Mouse (Mus musculus): ENCODE results near the gene Cand2. TPM values are rescaled to one million over a fixed set of nuclear protein-coding genes. Genes with fewer than 3 reads are reported as not detected.
"Not testable (repeated sequence)": the region's sequence is repeated elsewhere in the genome, so short reads cannot be mapped to it uniquely, and the experiment has no call there.

The Cand2 gene
- polyA plus RNA-seq, 1 experiment from 2014 or later = 42.0 TPM

DNA sequence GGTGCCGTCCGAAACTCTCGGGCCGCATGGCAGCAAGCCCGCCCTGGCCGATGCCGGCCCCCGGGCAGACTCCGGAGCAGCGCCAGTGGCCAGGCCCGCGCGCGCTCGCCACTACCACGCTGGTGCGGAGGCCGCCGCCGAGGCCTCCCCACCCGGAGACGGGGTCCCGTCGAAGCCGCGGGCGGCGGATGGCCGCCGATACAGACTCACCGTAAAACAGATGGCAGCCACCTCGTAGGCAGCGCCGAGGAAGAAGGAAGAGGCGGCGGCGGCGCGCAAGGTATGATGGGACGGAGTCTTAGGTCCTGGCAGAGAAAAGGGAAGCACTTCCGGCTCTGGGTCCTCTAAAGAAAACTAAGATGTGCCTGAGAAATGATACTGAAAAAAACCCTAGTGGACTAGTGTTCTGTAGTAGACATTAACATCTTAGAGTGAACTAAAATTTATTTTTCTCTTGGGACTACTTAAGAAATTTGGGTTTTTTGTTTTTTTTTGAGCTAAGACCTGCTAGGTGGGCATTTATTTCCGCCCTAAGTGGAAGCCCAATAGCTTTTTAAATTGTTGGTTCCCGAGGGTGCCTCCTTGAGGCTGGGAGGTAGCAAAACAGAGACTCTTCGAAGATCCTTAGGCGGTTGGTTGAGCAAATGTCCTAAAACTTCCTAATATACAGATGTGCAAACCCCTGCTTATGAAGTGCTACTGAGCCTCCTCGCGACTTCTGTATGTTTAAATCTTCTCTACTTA lies 34.3 kb downstream of the Cand2 start, which contains the start of gene Rpl32:
Gene Rpl32 (minus strand): TSS at position 260 of the 744 bp plus-strand sequence.
- peaks cover 34% of the 10 kb centered on the region for H3K36me3 ChIP-seq (ENCODE audit: control insufficient read depth, insufficient read depth)
- peak within 1 kb of the TSS; percentile 93 for H3K27ac ChIP-seq (ENCODE audit: low read length)

DNA sequence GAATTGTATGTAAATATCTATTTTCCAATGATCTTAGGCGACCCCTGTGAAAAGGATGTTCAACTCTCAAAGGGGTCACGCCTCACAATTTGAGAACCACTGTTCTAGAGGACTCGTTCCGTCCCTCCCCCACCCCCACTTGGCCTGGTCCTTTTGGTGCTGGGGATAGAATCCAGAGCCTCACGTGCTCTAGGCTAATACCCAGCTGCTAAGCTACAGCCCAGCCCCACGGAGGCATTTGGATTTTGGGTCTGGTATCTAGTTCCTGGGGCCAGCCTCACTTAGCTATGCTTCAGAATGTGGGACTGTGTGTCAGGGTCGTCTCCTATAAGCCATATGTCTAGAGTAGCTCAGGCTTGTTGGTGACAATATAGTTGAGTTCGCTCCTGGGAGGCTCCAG lies 37.3 kb downstream of the Cand2 start:
- H3K4me3 ChIP-seq (ENCODE audit: low read length) = no peak overlapping the region
- no peaks in the 10 kb centered on the region for H3K9me3 ChIP-seq (replicated peaks; ENCODE audit: control insufficient read depth, low read length)
- peaks cover 6% of the 10 kb centered on the region for H3K36me3 ChIP-seq (ENCODE audit: control insufficient read depth, insufficient read depth)
- no peak overlapping the region for H3K27ac ChIP-seq (ENCODE audit: low read length)
- WGBS = 59% methylated on average over 8 of the region's 8 CpGs
- peaks cover 19% of the 10 kb centered on the region for H3K4me1 ChIP-seq (ENCODE audit: control insufficient read depth, insufficient read depth, low read length)
- H3K9ac ChIP-seq (ENCODE audit: low read length) = no peak overlapping the region
- no peak for ATAC-seq (replicated peaks; ENCODE audit: extremely low read depth, insufficient read depth, low FRiP score)
- no peak overlapping the region for H3K4me2 ChIP-seq (ENCODE audit: low read depth, low read length)
- no peaks in the 10 kb centered on the region for H3K27me3 ChIP-seq (ENCODE audit: control insufficient read depth, insufficient read depth, low read length)

More for the DNA sequence above, 34.3 kb downstream of the Cand2 start, which contains the start of gene Rpl32:
- peak within 1 kb of the TSS; percentile 100 for H3K4me3 ChIP-seq (ENCODE audit: low read length)
- H3K4me1 ChIP-seq (ENCODE audit: control insufficient read depth, insufficient read depth, low read length) = peaks cover 22% of the 10 kb centered on the region
- WGBS = under 1% methylated on average over 47 of the region's 47 CpGs
- no peaks in the 10 kb centered on the region for H3K9me3 ChIP-seq (replicated peaks; ENCODE audit: control insufficient read depth, low read length)
- peak within 1 kb of the TSS; percentile 100 for H3K9ac ChIP-seq (ENCODE audit: low read length)
- H3K4me2 ChIP-seq (ENCODE audit: low read depth, low read length) = peak within 1 kb of the TSS; percentile 95
- no peaks in the 10 kb centered on the region for H3K27me3 ChIP-seq (ENCODE audit: control insufficient read depth, insufficient read depth, low read length)
- peak; percentile 81 for ATAC-seq (replicated peaks; ENCODE audit: extremely low read depth, insufficient read depth, low FRiP score)

DNA sequence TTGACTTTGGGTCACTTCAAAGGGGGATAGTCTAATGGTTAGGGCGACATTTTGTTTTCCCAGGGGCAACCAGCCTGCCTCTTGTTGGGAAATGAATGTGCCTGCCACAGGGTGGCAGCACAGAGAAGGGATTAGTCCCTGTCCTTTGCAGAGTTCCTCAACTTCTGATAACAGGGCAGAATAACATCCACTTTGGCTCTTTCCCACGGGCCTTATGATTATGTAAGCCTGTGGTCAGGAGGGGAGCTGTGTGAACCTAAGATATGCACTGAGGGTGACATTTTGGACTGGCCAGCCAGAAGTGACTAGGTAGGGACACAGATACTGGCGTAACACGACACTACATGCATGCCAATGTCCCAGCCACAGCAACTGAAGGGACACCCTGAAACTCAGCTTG lies 39.8 kb downstream of the Cand2 start:
- H3K4me3 ChIP-seq (ENCODE audit: low read length) = no peak overlapping the region
- H3K9me3 ChIP-seq (replicated peaks; ENCODE audit: control insufficient read depth, low read length) = no peaks in the 10 kb centered on the region
- peak; percentile 42; the same call in 1 of the 2 replicates for ATAC-seq (replicated peaks; ENCODE audit: extremely low read depth, insufficient read depth, low FRiP score)
- no peaks in the 10 kb centered on the region for H3K27me3 ChIP-seq (ENCODE audit: control insufficient read depth, insufficient read depth, low read length)
- H3K4me2 ChIP-seq (ENCODE audit: low read depth, low read length) = no peak overlapping the region
- peaks cover 9% of the 10 kb centered on the region; the same call in 1 of the 2 replicates for H3K4me1 ChIP-seq (ENCODE audit: control insufficient read depth, insufficient read depth, low read length)
- 23% methylated on average over 4 of the region's 4 CpGs for WGBS
- H3K27ac ChIP-seq (ENCODE audit: low read length) = no peak overlapping the region
- no peak overlapping the region for H3K9ac ChIP-seq (ENCODE audit: low read length)
- H3K36me3 ChIP-seq (ENCODE audit: control insufficient read depth, insufficient read depth) = no peaks in the 10 kb centered on the region

DNA sequence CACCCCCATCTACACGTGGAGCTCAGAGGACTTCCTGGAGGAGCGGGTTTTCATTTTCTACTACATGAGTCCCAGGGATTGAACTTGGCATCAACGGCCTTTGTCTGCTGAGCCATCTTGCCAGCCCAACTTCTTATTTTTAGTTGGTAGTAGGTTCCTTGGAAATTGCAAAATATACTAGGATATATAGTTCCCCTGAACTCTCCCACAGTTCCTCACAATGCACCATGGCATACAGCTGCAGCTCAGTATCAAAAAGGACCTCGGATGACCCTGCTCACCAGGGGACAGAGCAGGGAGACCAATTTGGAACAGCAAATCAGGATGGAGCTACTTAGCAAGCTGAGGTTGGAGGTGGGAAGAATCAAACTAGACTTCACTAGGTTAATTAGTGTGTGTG lies 40.7 kb downstream of the Cand2 start:
- H3K27me3 ChIP-seq (ENCODE audit: control insufficient read depth, insufficient read depth, low read length) = no peaks in the 10 kb centered on the region
- no peak overlapping the region for H3K27ac ChIP-seq (ENCODE audit: low read length)
- ATAC-seq (replicated peaks; ENCODE audit: extremely low read depth, insufficient read depth, low FRiP score) = no peak
- H3K4me3 ChIP-seq (ENCODE audit: low read length) = no peak overlapping the region
- no peak overlapping the region for H3K4me2 ChIP-seq (ENCODE audit: low read depth, low read length)
- no peaks in the 10 kb centered on the region for H3K36me3 ChIP-seq (ENCODE audit: control insufficient read depth, insufficient read depth)
- 64% methylated on average over 4 of the region's 4 CpGs for WGBS
- H3K4me1 ChIP-seq (ENCODE audit: control insufficient read depth, insufficient read depth, low read length) = peaks cover 9% of the 10 kb centered on the region; the same call in 1 of the 2 replicates
- H3K9me3 ChIP-seq (replicated peaks; ENCODE audit: control insufficient read depth, low read length) = no peaks in the 10 kb centered on the region
- no peak overlapping the region for H3K9ac ChIP-seq (ENCODE audit: low read length)

DNA sequence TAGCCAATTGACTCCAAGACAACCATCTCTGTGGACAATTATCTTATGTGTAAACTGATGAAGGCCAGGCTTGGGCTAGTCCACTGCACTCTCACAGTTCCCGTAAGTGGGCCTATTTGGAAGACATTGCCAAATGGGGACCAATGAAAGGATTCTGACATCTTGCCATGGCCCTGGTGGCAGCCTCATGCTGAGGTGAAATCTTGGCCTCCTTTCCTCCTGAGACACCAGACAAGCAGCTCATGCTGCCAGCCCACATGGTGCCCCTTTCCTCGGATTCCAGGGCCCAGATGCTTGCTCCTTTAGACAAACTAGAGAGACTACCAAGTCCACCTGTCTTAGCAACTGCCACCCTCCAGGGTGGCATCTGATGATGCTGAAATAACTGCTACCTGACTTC lies 43.8 kb downstream of the Cand2 start:
- no peak overlapping the region for H3K4me2 ChIP-seq (ENCODE audit: low read depth, low read length)
- no peaks in the 10 kb centered on the region for H3K27me3 ChIP-seq (ENCODE audit: control insufficient read depth, insufficient read depth, low read length)
- H3K9me3 ChIP-seq (replicated peaks; ENCODE audit: control insufficient read depth, low read length) = no peaks in the 10 kb centered on the region
- no peak overlapping the region for H3K9ac ChIP-seq (ENCODE audit: low read length)
- ATAC-seq (replicated peaks; ENCODE audit: extremely low read depth, insufficient read depth, low FRiP score) = no peak
- peaks cover 9% of the 10 kb centered on the region; the same call in 1 of the 2 replicates for H3K4me1 ChIP-seq (ENCODE audit: control insufficient read depth, insufficient read depth, low read length)
- H3K36me3 ChIP-seq (ENCODE audit: control insufficient read depth, insufficient read depth) = no peaks in the 10 kb centered on the region
- no peak overlapping the region for H3K27ac ChIP-seq (ENCODE audit: low read length)
- 75% methylated on average over 2 of the region's 2 CpGs for WGBS
- no peak overlapping the region for H3K4me3 ChIP-seq (ENCODE audit: low read length)

DNA sequence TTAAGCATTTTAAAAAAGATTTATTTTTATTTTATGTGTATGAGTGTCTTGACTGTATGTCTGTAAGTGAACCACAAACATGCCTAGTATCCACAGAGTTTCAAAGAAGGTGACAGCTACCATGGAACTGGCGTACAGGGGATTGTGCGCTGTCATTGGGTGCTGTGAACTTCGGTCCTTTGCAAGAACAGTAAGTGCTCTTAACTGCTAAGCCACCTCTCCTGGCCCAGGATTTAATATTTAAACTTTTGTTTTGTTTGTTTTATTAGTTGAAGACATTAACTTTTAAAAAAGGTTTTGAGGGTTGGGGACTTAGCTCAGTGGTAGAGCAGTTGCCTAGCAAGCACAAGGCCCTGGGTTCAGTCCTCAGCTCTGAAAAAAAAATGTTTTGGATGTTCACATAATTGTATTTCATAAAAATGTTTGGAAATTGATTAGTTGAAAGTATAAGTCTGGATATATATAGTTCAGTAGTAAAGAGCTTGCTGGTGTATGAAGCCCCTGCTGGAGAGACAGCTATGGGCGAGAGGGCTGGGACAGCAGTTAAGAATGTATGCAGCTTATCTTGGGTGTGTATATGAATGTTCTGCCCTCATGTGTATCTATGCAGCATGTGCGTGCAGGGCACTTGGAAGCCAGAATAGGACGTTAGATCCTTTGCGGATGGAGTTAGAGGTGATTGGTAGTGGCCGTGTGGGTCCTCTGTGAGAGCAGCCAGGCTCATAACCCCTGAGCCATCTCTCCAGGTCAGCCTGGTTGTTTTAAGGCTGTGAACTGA lies 47.1 kb downstream of the Cand2 start:
- H3K9me3 ChIP-seq (replicated peaks; ENCODE audit: control insufficient read depth, low read length) = no peaks in the 10 kb centered on the region
- H3K27ac ChIP-seq (ENCODE audit: low read length) = no peak overlapping the region
- H3K36me3 ChIP-seq (ENCODE audit: control insufficient read depth, insufficient read depth) = no peaks in the 10 kb centered on the region
- no peak overlapping the region for H3K4me2 ChIP-seq (ENCODE audit: low read depth, low read length)
- no peak for ATAC-seq (replicated peaks; ENCODE audit: extremely low read depth, insufficient read depth, low FRiP score)
- no peak overlapping the region for H3K4me3 ChIP-seq (ENCODE audit: low read length)
- 75% methylated on average over 8 of the region's 8 CpGs for WGBS
- H3K4me1 ChIP-seq (ENCODE audit: control insufficient read depth, insufficient read depth, low read length) = no peaks in the 10 kb centered on the region
- H3K27me3 ChIP-seq (ENCODE audit: control insufficient read depth, insufficient read depth, low read length) = no peaks in the 10 kb centered on the region
- no peak overlapping the region for H3K9ac ChIP-seq (ENCODE audit: low read length)

DNA sequence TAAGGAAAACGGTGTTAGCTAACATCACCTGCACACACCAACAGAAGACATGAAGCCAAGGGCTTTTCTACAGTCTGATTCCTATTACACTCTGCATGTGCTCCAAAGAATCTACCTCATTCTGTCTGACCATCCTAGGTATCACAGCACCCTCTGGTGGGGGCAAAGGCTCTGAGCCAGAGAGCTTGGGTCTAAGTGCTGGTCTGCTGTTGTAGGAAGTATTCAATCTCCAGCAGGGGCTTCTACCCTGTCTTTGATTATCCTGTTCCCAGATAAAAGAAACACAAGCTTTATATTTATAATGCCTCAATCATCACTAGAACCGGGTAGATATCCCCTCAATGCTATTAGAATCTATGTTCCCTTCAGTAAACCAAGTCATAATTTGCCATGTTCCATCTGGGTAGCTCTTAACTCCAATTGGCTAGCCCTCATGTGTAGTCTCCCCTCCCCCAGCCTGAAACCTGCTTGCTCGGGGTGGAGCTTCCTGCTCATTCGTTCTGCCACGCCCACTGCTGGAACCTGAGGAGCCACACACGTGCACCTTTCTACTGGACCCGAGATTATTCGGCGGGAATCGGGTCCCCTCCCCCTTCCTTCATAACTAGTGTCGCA lies 49.6 kb downstream of the Cand2 start:
- not testable (repeated sequence) for H3K9me3 ChIP-seq (replicated peaks; ENCODE audit: control insufficient read depth, low read length); H3K27ac ChIP-seq (ENCODE audit: low read length); H3K27me3 ChIP-seq (ENCODE audit: control insufficient read depth, insufficient read depth, low read length); H3K4me1 ChIP-seq (ENCODE audit: control insufficient read depth, insufficient read depth, low read length); H3K36me3 ChIP-seq (ENCODE audit: control insufficient read depth, insufficient read depth); H3K9ac ChIP-seq (ENCODE audit: low read length)
- Histone ChIP-seq H3K4me3 (ENCODE audit: low read length) (peak overlapping the region; percentile 38), H3K4me2 (ENCODE audit: low read depth, low read length) (peak overlapping the region; percentile 59)
- ATAC-seq (replicated peaks; ENCODE audit: extremely low read depth, insufficient read depth, low FRiP score) = peak; percentile 95
- WGBS = 8% methylated on average over 4 of the region's 11 CpGs

DNA sequence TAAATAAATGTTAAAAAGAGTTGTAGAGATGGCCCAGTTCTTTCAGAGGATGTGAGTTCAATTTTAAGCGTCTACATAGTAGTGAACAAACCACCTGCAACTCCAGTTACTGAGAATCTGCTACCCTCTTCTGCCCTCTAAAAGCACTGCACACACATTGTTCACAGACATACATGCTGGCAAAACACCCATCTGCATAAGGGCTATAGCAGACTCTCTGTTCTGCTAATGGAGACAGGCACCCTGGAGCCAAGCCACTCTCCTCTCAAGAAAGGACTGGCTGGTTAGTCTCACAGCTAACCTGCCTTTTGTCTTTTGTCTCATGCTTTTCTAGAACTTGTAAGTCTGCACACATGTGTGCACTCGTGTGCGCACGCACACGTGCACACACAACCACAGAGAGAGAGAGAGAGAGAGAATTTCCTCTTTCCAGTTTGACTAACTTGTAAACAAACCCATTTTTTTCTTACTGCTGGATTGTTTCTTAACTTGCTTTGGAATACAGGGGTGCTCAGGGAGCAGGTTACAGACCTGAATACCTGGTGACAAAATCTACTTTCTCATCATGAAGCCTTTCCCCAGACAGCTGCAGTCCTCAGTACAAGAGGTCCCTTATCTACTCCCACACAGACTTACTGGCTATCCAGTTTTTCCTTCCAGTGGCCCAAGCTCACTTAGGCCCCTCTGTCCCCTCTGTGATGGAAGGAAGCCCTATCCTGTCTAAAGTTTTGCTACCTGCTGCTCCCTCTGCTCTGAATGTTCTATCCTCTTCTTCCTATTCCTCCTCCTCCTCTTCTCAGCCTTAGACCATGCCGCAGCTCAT lies 56.7 kb downstream of the Cand2 start:
- Histone ChIP-seq H3K27ac (ENCODE audit: low read length) (no peak overlapping the region), H3K4me2 (ENCODE audit: low read depth, low read length) (no peak overlapping the region), H3K9me3 (replicated peaks; ENCODE audit: control insufficient read depth, low read length) (no peaks in the 10 kb centered on the region), H3K9ac (ENCODE audit: low read length) (no peak overlapping the region), H3K27me3 (ENCODE audit: control insufficient read depth, insufficient read depth, low read length) (no peaks in the 10 kb centered on the region), H3K4me1 (ENCODE audit: control insufficient read depth, insufficient read depth, low read length) (no peaks in the 10 kb centered on the region), H3K4me3 (ENCODE audit: low read length) (no peak overlapping the region), H3K36me3 (ENCODE audit: control insufficient read depth, insufficient read depth) (no peaks in the 10 kb centered on the region)
- no peak for ATAC-seq (replicated peaks; ENCODE audit: extremely low read depth, insufficient read depth, low FRiP score)
- 83% methylated on average over 6 of the region's 6 CpGs for WGBS
